Mouse (Mus musculus): ENCODE results near the gene Rfx1. TPM values are rescaled to one million over a fixed set of nuclear protein-coding genes. Genes with fewer than 3 reads are reported as not detected.

Gene Rfx1
- total and polyA plus RNA-seq, 3 experiments: 3.2 to 13.1 (median 10.8) TPM

DNA sequence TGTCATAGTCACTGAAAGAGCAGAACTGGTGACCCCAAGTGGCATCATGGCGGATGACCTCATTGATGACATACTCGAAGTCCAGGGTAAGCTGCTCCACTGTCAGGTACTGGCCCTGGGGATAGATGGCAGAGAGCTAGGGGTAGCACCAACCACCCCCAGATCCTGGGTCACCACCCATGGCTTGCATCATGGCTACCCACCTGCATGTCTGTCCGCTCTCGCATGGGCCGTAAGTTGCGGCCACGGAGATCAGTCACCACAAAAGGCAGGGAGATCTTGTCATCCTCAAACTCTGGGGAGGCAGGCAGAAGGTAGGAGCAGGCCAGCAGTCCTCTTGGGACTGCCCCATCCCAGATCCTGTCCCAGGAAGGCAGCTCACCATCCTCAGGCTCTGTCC, 31.7 kb downstream of the Rfx1 start:
- H3K4me3 ChIP-seq (replicated peaks in 1 of 3; ENCODE audit: low read depth in 2 of 3, low read length in 2 of 3, poor library complexity in 1 of 3): no peak overlapping the region
- peaks cover 0 to 10% of the 10 kb centered on the region in 2 experiments; a peak in 2 of 4 replicates for H3K4me1 ChIP-seq (ENCODE audit: control insufficient read depth in 1 of 2, insufficient read depth in 2 of 2)
- H3K9me3 ChIP-seq (replicated peaks; ENCODE audit: low read length): no peaks in the 10 kb centered on the region
- H3K79me2 ChIP-seq (replicated peaks; ENCODE audit: control insufficient read depth, extremely low read depth, insufficient read depth, poor library complexity, severe bottlenecking): peaks cover 7% of the 10 kb centered on the region
- TF ChIP-seq MYC (IDR thresholded peaks at IDR 0.05; ENCODE audit: low read depth, low read length) (no peak), SMC3 (IDR thresholded peaks at IDR 0.05; ENCODE audit: low read depth, low read length) (no peak), USF1 (IDR thresholded peaks at IDR 0.05; ENCODE audit: low read depth, low read length) (no peak), POLR2AphosphoS2 (IDR thresholded peaks at IDR 0.05; ENCODE audit: low read depth, low read length) (no peak), MAX (IDR thresholded peaks at IDR 0.05; ENCODE audit: low read length) (no peak), CHD1 (IDR thresholded peaks at IDR 0.05; ENCODE audit: low read depth, low read length) (no peak), EP300 (IDR thresholded peaks at IDR 0.05; ENCODE audit: low read length) (no peak), MAFK (IDR thresholded peaks at IDR 0.05; ENCODE audit: insufficient replicate concordance, low read length) (no peak), ZKSCAN1 (IDR thresholded peaks at IDR 0.05; ENCODE audit: borderline replicate concordance, low read depth, low read length) (no peak), POLR2A (IDR thresholded peaks at IDR 0.05; ENCODE audit: low read depth, low read length) (no peak), RCOR1 (conservative IDR thresholded peaks at IDR 0.05; ENCODE audit: low read depth, low read length) (no peak)
- H3K9ac ChIP-seq (ENCODE audit: insufficient read depth, low read depth): no peak overlapping the region
- peaks cover 80 to 95% of the 10 kb centered on the region in 2 experiments for H3K36me3 ChIP-seq (replicated peaks in 1 of 2; ENCODE audit: control insufficient read depth in 1 of 2, insufficient read depth in 1 of 2, low read length in 1 of 2)
- in situ Hi-C loops (cut with MboI; ENCODE audit: low pct_ligation_motif_present, low pct_unique_long_range_greater_than_20kb, low sequenced_read_pairs) (no loop called here), dilution Hi-C loops (cut with MboI; ENCODE audit: extremely low pct_ligation_motif_present, extremely low pct_unique_long_range_greater_than_20kb, low sequenced_read_pairs) (no loop called here)
- no peak overlapping the region for H3K27ac ChIP-seq (ENCODE audit: insufficient read depth, low read depth)
- no peak for DNase-seq (ENCODE audit: extremely low read depth)
- H3K4me2 ChIP-seq (ENCODE audit: insufficient read depth, low read depth, poor library complexity, severe bottlenecking): no peak overlapping the region
- H3K27me3 ChIP-seq (replicated peaks): no peaks in the 10 kb centered on the region

DNA sequence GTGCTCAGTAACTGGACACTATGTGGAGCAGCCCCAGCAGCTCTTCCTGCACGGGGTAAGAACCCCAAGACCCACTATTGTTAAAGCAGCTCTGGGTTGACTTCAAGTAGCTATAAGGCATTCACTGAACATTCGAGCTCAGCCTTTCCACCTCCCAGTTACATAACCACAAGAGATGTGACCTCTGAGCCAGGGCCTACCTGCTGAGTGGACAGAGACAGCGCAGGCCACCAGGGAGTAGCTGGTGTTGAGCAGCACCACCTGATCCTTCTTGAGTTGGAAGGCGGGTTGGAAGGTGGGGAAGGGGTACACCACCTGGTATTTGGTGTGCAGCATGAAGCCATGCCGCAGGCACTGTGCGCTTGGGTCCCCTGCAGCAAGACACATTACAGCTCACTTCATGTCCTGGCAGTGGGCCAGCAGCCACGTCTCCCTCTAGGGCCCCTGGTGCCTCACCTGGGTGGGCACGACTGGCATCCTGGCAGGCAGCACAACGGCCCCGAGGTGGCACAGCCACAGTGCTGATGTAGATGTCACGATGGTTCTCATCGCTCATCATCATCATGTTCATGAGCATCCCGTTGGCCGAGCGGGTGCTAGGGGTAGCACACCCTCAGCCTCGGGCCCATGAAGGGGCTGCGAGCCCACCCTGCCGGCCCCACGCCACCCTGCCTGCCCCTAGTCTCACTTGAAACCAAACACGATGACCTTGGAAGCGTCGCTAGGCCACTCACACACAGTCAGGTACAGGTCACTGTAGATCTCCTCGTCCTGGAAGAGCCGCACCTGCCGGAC, 35.0 kb downstream of the Rfx1 start:
- in situ Hi-C loops (cut with MboI; ENCODE audit: low pct_ligation_motif_present, low pct_unique_long_range_greater_than_20kb, low sequenced_read_pairs) (loop anchor here (10.0 kb wide), 1 partner anchor 47 kb away; no protein-coding TSS in a partner anchor), dilution Hi-C loops (cut with MboI; ENCODE audit: extremely low pct_ligation_motif_present, extremely low pct_unique_long_range_greater_than_20kb, low sequenced_read_pairs) (no loop called here)
- no peak overlapping the region for H3K4me2 ChIP-seq (ENCODE audit: insufficient read depth, low read depth, poor library complexity, severe bottlenecking)
- no peak for DNase-seq (ENCODE audit: extremely low read depth)
- no peak overlapping the region for H3K9ac ChIP-seq (ENCODE audit: insufficient read depth, low read depth)
- peaks cover 15 to 33% of the 10 kb centered on the region in 2 experiments for H3K4me1 ChIP-seq (ENCODE audit: control insufficient read depth in 1 of 2, insufficient read depth in 2 of 2)
- H3K4me3 ChIP-seq (replicated peaks in 1 of 3; ENCODE audit: low read depth in 2 of 3, low read length in 2 of 3, poor library complexity in 1 of 3): no peak overlapping the region
- no peaks in the 10 kb centered on the region for H3K9me3 ChIP-seq (replicated peaks; ENCODE audit: low read length)
- H3K27me3 ChIP-seq (replicated peaks): no peaks in the 10 kb centered on the region
- peaks cover 14% of the 10 kb centered on the region for H3K79me2 ChIP-seq (replicated peaks; ENCODE audit: control insufficient read depth, extremely low read depth, insufficient read depth, poor library complexity, severe bottlenecking)
- TF ChIP-seq IRF4 (IDR thresholded peaks at IDR 0.05; ENCODE audit: low read depth, low read length) (no peak), RAD21 (IDR thresholded peaks at IDR 0.05; ENCODE audit: low read depth, low read length) (no peak), MXI1 (IDR thresholded peaks at IDR 0.05; ENCODE audit: low read depth, low read length) (no peak), MAX (IDR thresholded peaks at IDR 0.05; ENCODE audit: low read length) (no peak)
- H3K36me3 ChIP-seq (replicated peaks in 1 of 2; ENCODE audit: control insufficient read depth in 1 of 2, insufficient read depth in 1 of 2, low read length in 1 of 2): peaks cover 50 to 63% of the 10 kb centered on the region in 2 experiments
- no peak overlapping the region for H3K27ac ChIP-seq (ENCODE audit: insufficient read depth, low read depth)

Measured in CH12.LX (cell line).